Mouse (Mus musculus) thymus, adult 2 months (tissue): Measurements from ENCODE around the gene Atp2b2.

Experiments
- CTCF ChIP-seq: fragments of 200-500 bp; IDR thresholded peaks from 2 replicates; pipeline ENCODE4 v1.5.1; 2012; ENCODE audit warnings: mild to moderate bottlenecking, control low read depth, low read length, moderate library complexity, borderline replicate concordance; ENCODE audit not compliant: control insufficient read depth, poor library complexity, insufficient read depth; ENCODE audit errors: extremely low read depth
- POLR2A ChIP-seq: fragments of 200-500 bp; IDR thresholded peaks from 2 replicates; pipeline ENCODE4 v1.6.1; 2012; ENCODE audit warnings: mild to moderate bottlenecking, low read length, control low read depth, moderate library complexity; ENCODE audit not compliant: control insufficient read depth, poor library complexity, insufficient read depth; ENCODE audit errors: extremely low read depth

GRCm38 (mm10) chr6:113748351-113748750, 294.1 kb downstream of the Atp2b2 start:
- TF ChIP-seq CTCF (no peak), POLR2A (no peak)
